Mouse (Mus musculus) lung, postnatal 14 days (tissue): ENCODE measurements around the gene Rsad2.
"Not testable (repeated sequence)": the region's sequence is repeated elsewhere in the genome, so short reads cannot be mapped to it uniquely, and the experiment has no call there.

ENCODE experiments used
- DNase-seq: peaks from one replicate; pipeline ENCODE4 v3.0.0; 2021

The Rsad2 gene

GRCm38 (mm10) chr12:26446377-26447045, 9.7 kb downstream of the Rsad2 start:
- DNase-seq: no peak

- no peak for DNase-seq
These were observed 11.7 kb downstream of the Rsad2 start for GRCm38 (mm10) chr12:26444511-26444910.

- peak; percentile 86 for DNase-seq
These were observed 12.2 kb downstream of the Rsad2 start for GRCm38 (mm10) chr12:26444054-26444453.

- DNase-seq: no peak
These were observed 16.9 kb downstream of the Rsad2 start for GRCm38 (mm10) chr12:26439366-26439765.

- DNase-seq: no peak
These were observed 18.3 kb downstream of the Rsad2 start for GRCm38 (mm10) chr12:26437950-26438349.

GRCm38 (mm10) chr12:26436334-26436733, 19.9 kb downstream of the Rsad2 start:
- DNase-seq: peak; percentile 30

GRCm38 (mm10) chr12:26428771-26429170, 27.5 kb downstream of the Rsad2 start:
- not testable (repeated sequence) for DNase-seq

GRCm38 (mm10) chr12:26424841-26425240, 31.4 kb downstream of the Rsad2 start:
- peak; percentile 56 for DNase-seq

- DNase-seq: no peak
These were observed 37.9 kb downstream of the Rsad2 start for GRCm38 (mm10) chr12:26418322-26418721.

- no peak for DNase-seq
These were observed 39.5 kb downstream of the Rsad2 start for GRCm38 (mm10) chr12:26416636-26417295.

- DNase-seq: peak; percentile 97
These were observed 41.0 kb downstream of the Rsad2 start, which contains the start of gene Rnf144a for GRCm38 (mm10) chr12:26415104-26415771. Gene Rnf144a, minus strand, starts transcription at chr12:26415254.

GRCm38 (mm10) chr12:26414451-26415103, 41.7 kb downstream of the Rsad2 start:
- DNase-seq: peak; percentile 55

GRCm38 (mm10) chr12:26413961-26414411, 42.3 kb downstream of the Rsad2 start:
- no peak for DNase-seq

GRCm38 (mm10) chr12:26412802-26413201, 43.5 kb downstream of the Rsad2 start:
- DNase-seq: no peak

GRCm38 (mm10) chr12:26411841-26412450, 44.3 kb downstream of the Rsad2 start:
- DNase-seq: no peak

GRCm38 (mm10) chr12:26410443-26410842, 45.8 kb downstream of the Rsad2 start:
- no peak for DNase-seq

- no peak for DNase-seq
These were observed 47.5 kb downstream of the Rsad2 start for GRCm38 (mm10) chr12:26408707-26409106.

- DNase-seq: peak; percentile 52
These were observed 51.2 kb downstream of the Rsad2 start for GRCm38 (mm10) chr12:26404781-26405702.

- DNase-seq: peak; percentile 73
These were observed 52.7 kb downstream of the Rsad2 start for GRCm38 (mm10) chr12:26403372-26404125.

- DNase-seq: no peak
These were observed 54.4 kb downstream of the Rsad2 start for GRCm38 (mm10) chr12:26401696-26402470.
